Mouse (Mus musculus): ENCODE data around the gene Slc15a3.

The Slc15a3 gene

GRCm38 (mm10) chr19:10839010-10839892, at the start of gene Slc15a3:
Gene Slc15a3 (plus strand): TSS chr19:10839727.
- no peak for DNase-seq (ENCODE audit: low spot score in 2 of 2)

GRCm38 (mm10) chr19:10790323-10790722, 49.2 kb upstream of the Slc15a3 start:
- no peak for DNase-seq (ENCODE audit: low spot score in 2 of 2)

- no peak for DNase-seq (ENCODE audit: low spot score in 2 of 2)
Observed at GRCm38 (mm10) chr19:10793044-10793443, 46.5 kb upstream of the Slc15a3 start.

- DNase-seq (ENCODE audit: low spot score in 2 of 2): no peak
Observed at GRCm38 (mm10) chr19:10794916-10795315, 44.6 kb upstream of the Slc15a3 start.

GRCm38 (mm10) chr19:10798576-10798975, 41.0 kb upstream of the Slc15a3 start:
- DNase-seq (ENCODE audit: low spot score in 2 of 2): no peak

GRCm38 (mm10) chr19:10799155-10799554, 40.4 kb upstream of the Slc15a3 start:
- DNase-seq (ENCODE audit: low spot score in 2 of 2): no peak

GRCm38 (mm10) chr19:10801070-10801469, 38.5 kb upstream of the Slc15a3 start:
- DNase-seq (ENCODE audit: low spot score in 2 of 2): no peak

GRCm38 (mm10) chr19:10801906-10802305, 37.6 kb upstream of the Slc15a3 start:
- DNase-seq (ENCODE audit: low spot score in 2 of 2): no peak

GRCm38 (mm10) chr19:10803751-10804150, 35.8 kb upstream of the Slc15a3 start:
- DNase-seq (ENCODE audit: low spot score in 2 of 2): no peak

GRCm38 (mm10) chr19:10804850-10805660, 34.5 kb upstream of the Slc15a3 start:
- DNase-seq (ENCODE audit: low spot score in 2 of 2): no peak

- no peak for DNase-seq (ENCODE audit: low spot score in 2 of 2)
Observed at GRCm38 (mm10) chr19:10805661-10806285, 33.8 kb upstream of the Slc15a3 start.

- no peak for DNase-seq (ENCODE audit: low spot score in 2 of 2)
Observed at GRCm38 (mm10) chr19:10808524-10809233, 30.8 kb upstream of the Slc15a3 start.

GRCm38 (mm10) chr19:10809428-10810175, 29.9 kb upstream of the Slc15a3 start:
- DNase-seq (ENCODE audit: low spot score in 2 of 2): no peak

GRCm38 (mm10) chr19:10810176-10810492, 29.4 kb upstream of the Slc15a3 start:
- no peak for DNase-seq (ENCODE audit: low spot score in 2 of 2)

GRCm38 (mm10) chr19:10811471-10811870, 28.1 kb upstream of the Slc15a3 start:
- DNase-seq (ENCODE audit: low spot score in 2 of 2): no peak

- DNase-seq (ENCODE audit: low spot score in 2 of 2): no peak
Observed at GRCm38 (mm10) chr19:10813039-10813438, 26.5 kb upstream of the Slc15a3 start.

- no peak for DNase-seq (ENCODE audit: low spot score in 2 of 2)
Observed at GRCm38 (mm10) chr19:10813905-10814304, 25.6 kb upstream of the Slc15a3 start.

GRCm38 (mm10) chr19:10815871-10816270, 23.7 kb upstream of the Slc15a3 start:
- no peak for DNase-seq (ENCODE audit: low spot score in 2 of 2)

- DNase-seq (ENCODE audit: low spot score in 2 of 2): no peak
Observed at GRCm38 (mm10) chr19:10816462-10816861, 23.1 kb upstream of the Slc15a3 start.

- DNase-seq (ENCODE audit: low spot score in 2 of 2): no peak
Observed at GRCm38 (mm10) chr19:10818217-10818946, 21.1 kb upstream of the Slc15a3 start.
